Mouse (Mus musculus): ENCODE results near the gene Snai1.
A peak's percentile ranks its signal among the peaks of the same experiment; 100 is the strongest.

Gene Snai1

GRCm38 (mm10) chr2:167537476-167538297 lies at the start of gene Snai1:
TSS of gene Snai1 (plus strand) at chr2:167538195.
- peak; percentile 79 for DNase-seq (ENCODE audit: low spot score)

GRCm38 (mm10) chr2:167490813-167491525 lies 47.0 kb upstream of the Snai1 start:
- DNase-seq (ENCODE audit: low spot score): no peak

GRCm38 (mm10) chr2:167491757-167492708 lies 46.0 kb upstream of the Snai1 start, which contains the start of gene Rnf114:
TSS of gene Rnf114 (plus strand) at chr2:167492645.
- no peak for DNase-seq (ENCODE audit: low spot score)

- DNase-seq (ENCODE audit: low spot score): peak; percentile 74
Observed at GRCm38 (mm10) chr2:167492713-167493636, 45.0 kb upstream of the Snai1 start, which contains the start of gene Spata2. TSS of gene Spata2 (minus strand) at chr2:167492887.

- no peak for DNase-seq (ENCODE audit: low spot score)
Observed at GRCm38 (mm10) chr2:167496437-167496836, 41.6 kb upstream of the Snai1 start.

GRCm38 (mm10) chr2:167497272-167497671 lies 40.7 kb upstream of the Snai1 start:
- no peak for DNase-seq (ENCODE audit: low spot score)

- no peak for DNase-seq (ENCODE audit: low spot score)
Observed at GRCm38 (mm10) chr2:167502554-167503252, 35.3 kb upstream of the Snai1 start.

GRCm38 (mm10) chr2:167503253-167503895 lies 34.6 kb upstream of the Snai1 start:
- no peak for DNase-seq (ENCODE audit: low spot score)

- no peak for DNase-seq (ENCODE audit: low spot score)
Observed at GRCm38 (mm10) chr2:167503896-167504349, 34.1 kb upstream of the Snai1 start.

- DNase-seq (ENCODE audit: low spot score): no peak
Observed at GRCm38 (mm10) chr2:167505127-167505526, 32.9 kb upstream of the Snai1 start.

- DNase-seq (ENCODE audit: low spot score): no peak
Observed at GRCm38 (mm10) chr2:167506546-167507260, 31.3 kb upstream of the Snai1 start.

GRCm38 (mm10) chr2:167507719-167508385 lies 30.1 kb upstream of the Snai1 start:
- no peak for DNase-seq (ENCODE audit: low spot score)

GRCm38 (mm10) chr2:167508569-167508968 lies 29.4 kb upstream of the Snai1 start:
- DNase-seq (ENCODE audit: low spot score): no peak

- DNase-seq (ENCODE audit: low spot score): no peak
Observed at GRCm38 (mm10) chr2:167510485-167510884, 27.5 kb upstream of the Snai1 start.

- DNase-seq (ENCODE audit: low spot score): no peak
Observed at GRCm38 (mm10) chr2:167512365-167512764, 25.6 kb upstream of the Snai1 start.

- DNase-seq (ENCODE audit: low spot score): no peak
Observed at GRCm38 (mm10) chr2:167512970-167513369, 25.0 kb upstream of the Snai1 start.

GRCm38 (mm10) chr2:167514641-167515040 lies 23.4 kb upstream of the Snai1 start:
- DNase-seq (ENCODE audit: low spot score): no peak

GRCm38 (mm10) chr2:167515688-167516087 lies 22.3 kb upstream of the Snai1 start:
- DNase-seq (ENCODE audit: low spot score): no peak
